Mouse (Mus musculus) layer of hippocampus, postnatal 10 days (tissue): ENCODE data around the gene Tspan17. TPM values are rescaled to one million over a fixed set of nuclear protein-coding genes. Genes with fewer than 3 reads are reported as not detected.
A peak's percentile ranks its signal among the peaks of the same experiment; 100 is the strongest.

Experiments used
- DNase-seq, 2 experiments: peaks; one replicate each; pipeline ENCODE4 v3.0.0; 2021; ENCODE audit warnings: low spot score in 2 of 2
- total RNA-seq, 2 experiments: library from RNA; stranded (reverse); gene quantifications; 2 replicates each; pipeline ENCODE4 v1.2.3; 2021

Tspan17 gene
- total RNA-seq, 2 experiments from 2014 or later = 85.6 to 92.1 TPM

- DNase-seq = no peak
These were observed 13.8 kb downstream of the Tspan17 start for GRCm38 (mm10) chr13:54803010-54803409.

GRCm38 (mm10) chr13:54805134-54805838 is 16.1 kb downstream of the Tspan17 start:
- DNase-seq = peak; percentile 75 to 78

DNA sequence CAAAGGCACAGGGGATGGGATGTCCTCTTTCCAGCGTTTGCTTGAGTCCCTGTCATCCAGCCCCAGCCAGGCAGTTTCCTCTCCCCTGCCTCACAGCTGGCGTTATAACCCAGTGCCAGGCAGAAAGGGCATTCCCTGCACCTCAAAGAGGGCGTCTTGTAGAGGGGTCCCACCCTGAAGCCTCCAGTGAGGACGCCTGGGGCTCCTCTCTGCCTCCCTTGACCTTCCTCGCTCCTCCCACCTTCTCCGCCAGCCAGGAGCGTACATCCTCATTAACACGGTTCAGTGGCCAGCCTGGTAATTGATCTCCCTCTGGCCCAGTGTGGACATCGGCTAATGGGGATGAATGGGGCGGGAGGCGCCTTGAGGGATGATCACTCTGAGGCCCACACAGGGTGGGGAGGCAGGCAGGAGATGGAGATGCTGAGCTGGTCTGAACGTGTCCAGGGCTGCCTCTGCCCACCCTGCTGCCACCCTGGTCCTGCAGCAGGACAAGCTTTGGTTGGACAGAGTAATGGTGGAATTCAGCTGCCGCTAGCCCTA is 17.3 kb downstream of the Tspan17 start:
- no peak for DNase-seq

GRCm38 (mm10) chr13:54808067-54808466 is 18.9 kb downstream of the Tspan17 start:
- DNase-seq = no peak

DNA sequence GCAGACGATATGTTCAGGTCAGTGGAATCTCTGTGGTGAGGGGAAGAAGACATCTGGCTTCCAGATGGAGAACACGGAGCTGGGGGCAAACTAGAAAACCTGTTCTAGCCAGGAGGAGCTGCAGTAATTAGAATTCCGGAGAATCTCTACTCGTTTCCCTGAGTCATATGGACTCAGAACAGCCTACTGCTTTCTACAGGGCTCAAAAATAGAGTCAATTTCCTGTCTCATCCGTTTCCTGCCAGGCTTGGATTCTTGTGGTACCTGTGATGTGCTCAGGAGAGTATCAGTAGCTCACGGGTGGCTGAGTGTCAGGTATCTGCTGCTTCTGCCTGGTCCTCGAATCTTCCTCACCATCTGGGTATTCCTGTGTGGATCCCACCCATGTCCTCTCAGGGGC is 22.3 kb downstream of the Tspan17 start:
- DNase-seq = no peak

- DNase-seq = no peak
These were observed 24.2 kb downstream of the Tspan17 start for GRCm38 (mm10) chr13:54813381-54813780.

- no peak for DNase-seq
These were observed 29.4 kb downstream of the Tspan17 start for GRCm38 (mm10) chr13:54818399-54819254.

GRCm38 (mm10) chr13:54821106-54821505 is 31.9 kb downstream of the Tspan17 start:
- DNase-seq = no peak

DNA sequence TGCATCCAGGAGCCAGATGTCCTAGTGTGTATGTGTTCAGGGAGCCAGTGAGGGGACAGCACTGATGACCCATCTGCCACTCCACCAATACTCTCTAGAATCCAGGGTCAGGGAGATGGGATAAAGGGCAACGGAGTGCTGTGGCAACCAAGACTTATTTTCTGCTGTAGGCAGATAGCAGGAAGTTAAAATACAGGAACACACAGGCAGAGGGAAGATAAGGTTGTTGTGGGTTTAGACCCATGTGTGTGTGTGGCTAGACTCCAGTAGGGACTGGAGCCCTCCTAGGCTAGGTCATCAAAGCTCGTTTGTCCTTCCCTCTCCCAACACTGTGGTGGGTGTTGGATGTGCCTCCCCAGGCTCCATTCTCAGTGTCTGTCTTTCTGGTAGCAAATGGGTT is 32.8 kb downstream of the Tspan17 start:
- no peak for DNase-seq

DNA sequence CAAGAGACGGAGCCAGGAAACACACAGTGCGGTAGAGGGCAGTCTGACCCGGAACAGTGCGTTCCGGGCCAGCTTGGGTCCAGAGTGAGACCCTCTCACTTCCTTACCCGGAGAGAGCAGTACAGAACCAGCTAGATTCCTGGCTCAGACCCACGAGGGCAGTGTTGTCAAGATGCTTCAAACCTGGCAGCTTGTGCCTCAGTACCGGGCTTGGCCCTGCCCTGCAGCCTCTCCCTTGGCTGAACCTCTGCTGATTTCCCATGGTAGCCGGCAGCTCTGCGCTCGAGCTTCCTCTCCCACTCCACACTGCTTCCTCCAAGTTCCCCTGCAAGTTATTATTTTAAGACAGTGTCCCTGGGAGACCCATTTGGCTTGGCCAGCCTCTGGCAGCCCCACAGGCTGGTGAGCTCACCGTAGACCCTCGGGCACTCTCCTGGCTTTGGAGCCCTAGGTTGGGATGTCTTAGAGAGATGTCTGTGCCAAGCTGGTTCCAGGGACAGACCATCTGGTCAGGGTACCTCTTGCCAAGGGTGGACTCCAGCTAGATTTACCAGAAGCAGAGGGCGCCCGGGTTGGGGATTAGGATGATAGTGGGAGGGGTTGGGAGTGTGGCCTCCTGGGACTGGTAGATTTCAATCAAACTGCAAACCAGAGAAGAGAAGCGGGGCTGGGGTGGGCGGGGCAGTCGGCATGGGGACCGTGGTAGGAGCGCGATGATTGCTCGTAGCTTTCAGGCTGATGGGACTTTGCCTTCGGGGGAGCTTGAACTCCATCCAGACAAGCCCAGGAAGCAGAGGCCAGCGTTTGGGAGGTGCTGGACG is 35.1 kb downstream of the Tspan17 start:
- peak; percentile 58 to 62 for DNase-seq

DNA sequence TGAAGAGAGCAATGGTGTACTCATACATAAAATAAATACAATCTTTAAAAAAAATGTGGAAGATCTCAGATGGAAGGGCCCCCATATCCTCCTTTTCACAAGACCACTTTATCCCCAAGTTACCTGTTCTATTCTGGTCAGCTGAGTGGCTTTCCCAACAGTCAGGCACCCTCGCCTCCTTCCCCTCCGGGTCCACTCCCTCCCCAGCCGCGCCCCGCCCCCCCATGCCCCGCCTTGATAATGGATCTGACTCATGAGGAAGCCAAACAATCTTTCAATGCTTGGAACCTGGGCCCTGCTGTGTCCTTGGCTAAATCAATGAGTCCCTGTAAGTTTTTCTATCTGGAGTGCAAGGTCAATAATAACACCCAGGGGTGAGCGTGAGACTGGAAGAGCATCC is 38.8 kb downstream of the Tspan17 start:
- no peak for DNase-seq

DNA sequence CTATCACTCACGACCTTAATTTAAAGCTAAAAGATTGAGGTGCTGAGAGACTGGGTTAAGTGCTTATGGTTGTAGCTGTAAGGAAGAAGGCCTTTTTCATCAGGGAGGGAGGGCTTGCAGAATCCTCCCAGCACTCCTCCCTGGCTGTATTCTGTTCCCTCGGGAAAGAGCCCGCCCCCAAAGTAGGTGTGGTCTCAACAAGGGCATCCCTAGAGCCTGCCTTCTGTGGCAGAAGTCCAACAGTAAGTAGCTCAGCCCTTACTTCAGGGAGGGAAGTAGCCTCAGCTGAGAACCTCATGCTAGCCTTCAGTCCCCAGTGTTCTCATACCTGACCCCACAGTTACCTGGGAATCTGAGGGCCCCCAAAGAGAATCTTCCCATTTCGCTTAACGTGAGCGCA is 39.3 kb downstream of the Tspan17 start:
- DNase-seq = no peak

GRCm38 (mm10) chr13:54829450-54829849 is 40.3 kb downstream of the Tspan17 start:
- no peak for DNase-seq

DNA sequence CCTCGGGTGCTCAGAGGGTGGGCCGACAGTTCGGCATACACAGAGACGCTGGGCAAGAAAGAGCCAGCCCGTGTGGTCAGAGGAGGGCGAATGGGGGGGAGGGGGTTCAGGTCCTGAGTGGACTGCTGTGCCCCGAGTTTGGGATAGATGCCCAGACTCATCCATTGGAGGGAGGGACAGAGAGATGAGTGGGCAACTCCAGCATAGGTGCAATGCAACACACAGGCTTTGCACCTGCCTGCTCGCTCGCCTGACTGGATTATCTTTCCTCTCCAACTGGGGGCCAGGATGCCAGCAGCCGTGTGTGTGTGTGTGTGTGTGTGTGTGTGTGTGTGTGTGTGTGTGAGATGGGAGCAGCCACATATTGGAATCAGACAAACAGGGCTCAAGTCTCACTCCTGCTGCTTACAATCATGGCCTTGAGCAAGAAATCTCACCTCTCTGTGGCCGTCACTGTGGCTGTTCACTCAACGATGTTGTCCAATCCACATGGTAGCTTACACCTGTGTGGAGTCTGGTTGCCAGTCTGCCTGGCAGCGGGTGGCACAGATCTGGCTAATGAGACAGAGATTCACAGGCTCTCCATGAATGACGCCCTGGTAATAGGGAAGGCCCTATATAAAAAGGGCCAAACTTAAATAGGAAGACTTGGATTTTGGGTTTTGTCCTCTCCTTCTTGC is 47.3 kb downstream of the Tspan17 start:
- DNase-seq = no peak

DNA sequence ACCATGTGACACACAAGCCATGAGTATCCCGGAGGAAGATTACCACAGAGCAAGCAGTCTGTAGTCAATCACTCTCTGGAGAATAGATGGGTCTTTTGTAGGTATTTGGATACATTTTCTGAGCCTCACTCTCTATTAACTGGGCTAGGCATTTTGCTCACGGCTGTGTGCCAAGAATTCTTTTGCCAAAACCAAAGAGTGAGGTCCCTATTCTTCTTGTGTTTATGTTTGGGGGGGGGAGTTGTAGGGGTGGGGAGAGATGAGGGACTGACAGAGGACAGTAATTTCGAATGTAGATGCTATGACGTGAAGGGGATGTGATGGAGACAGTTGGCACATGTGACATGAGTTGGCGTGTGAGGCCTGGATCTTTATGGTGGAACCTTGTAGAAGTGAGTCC is 47.9 kb downstream of the Tspan17 start:
- DNase-seq = no peak

DNA sequence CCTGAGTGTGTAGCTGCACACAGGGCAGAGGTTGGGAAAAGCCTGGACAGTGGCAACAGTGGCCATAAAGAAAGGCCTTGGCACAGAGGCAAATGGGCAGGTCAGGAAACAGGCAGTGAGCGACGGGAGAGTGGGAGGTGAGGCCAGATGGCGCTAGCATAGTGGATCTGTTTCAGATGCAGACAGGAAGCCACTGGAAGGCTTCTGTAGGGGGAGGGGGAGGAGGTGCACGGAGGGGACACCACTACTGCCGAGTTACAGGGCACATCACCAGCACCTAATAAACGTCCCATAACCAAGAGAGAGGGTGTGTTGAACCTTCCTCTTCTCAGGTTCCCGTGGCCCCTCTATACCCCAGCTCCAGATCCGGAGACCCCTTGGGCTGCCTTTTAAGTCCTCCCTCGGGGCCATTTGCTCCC is 48.3 kb downstream of the Tspan17 start:
- DNase-seq = peak; percentile 44 to 59

DNA sequence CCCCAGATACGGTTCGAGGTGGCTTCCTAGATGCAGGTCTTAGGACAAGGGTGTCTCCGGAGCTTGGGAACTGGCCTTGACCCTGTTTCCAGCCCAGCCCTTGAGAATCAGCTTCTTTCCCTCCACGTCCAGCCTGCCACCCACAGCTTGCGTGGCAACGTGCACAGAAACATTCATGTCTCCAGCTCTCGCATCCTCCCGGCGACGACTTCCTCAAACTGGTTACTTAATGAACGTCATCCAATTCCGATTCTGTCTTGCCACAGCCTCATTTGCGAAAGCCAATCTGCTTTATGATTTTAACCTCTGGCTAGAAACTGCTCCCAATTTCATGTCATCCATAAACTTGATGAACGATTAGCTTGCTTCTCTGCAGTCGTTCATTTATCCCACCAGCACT is 49.4 kb downstream of the Tspan17 start:
- peak in 1 of 2 experiments; percentile 32 for DNase-seq

GRCm38 (mm10) chr13:54839211-54839610 is 50.0 kb downstream of the Tspan17 start:
- DNase-seq = no peak

DNA sequence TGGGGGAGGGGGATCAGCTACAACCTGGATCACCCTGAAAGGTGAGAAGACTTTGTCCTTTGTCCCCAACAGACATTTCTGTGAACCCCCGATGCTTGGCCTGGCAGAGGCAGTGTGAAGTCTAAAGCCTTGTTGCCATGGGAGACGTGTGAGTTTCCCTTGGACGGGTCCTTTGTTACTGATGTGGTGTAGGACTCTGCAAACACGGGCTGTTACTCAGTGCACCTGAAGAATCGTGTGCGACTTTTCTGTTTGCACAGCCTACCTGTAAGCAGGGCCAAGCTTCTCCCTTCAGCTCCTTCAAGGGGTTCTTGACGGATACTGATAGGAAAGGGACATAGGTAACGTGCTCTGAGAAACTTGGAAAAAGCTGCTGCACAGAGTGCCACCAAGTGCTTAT is 55.4 kb downstream of the Tspan17 start:
- DNase-seq = no peak
